Mouse (Mus musculus): ENCODE measurements at regions not wholly inside any gene's neighbourhood (a gene's known extent, or its start where the extent isn't known, plus 50 kb on each side); places are given as distances from the start of the nearest gene placed in this dataset.

DNA sequence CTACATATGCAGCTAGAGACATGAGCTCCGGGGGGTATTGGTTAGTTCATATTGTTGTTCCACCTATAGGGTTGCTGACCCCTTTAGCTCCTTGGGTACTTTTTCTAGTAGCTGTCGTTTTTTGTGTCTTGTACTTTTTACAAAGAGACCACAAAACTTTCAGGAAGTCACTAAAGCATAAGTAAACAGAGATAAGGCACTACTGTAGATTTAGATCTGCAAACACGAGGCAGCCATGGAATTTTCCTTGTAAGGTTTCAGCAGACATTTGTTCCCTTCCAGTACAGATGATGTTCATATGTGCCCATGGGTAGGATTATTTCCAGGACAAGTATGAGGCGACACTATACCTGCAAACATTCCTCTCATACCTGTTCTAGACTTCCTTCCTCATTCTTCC lies 439.6 kb upstream of the Acvr2a start:
- DNase-seq (ENCODE audit: low spot score) (peak; percentile 31), ATAC-seq (0 out of 2 replicates have a peak, but pooled peaks have one; percentile 37)
- H3K4me3 ChIP-seq (ENCODE audit: low read depth, low read length) = no peak overlapping the region
- TF ChIP-seq EP300 (IDR thresholded peaks at IDR 0.05) (0 out of 2 replicates have a peak, but pooled peaks have one; percentile 7), CTCF (IDR thresholded peaks at IDR 0.05) (no peak)
- no peaks in the 10 kb centered on the region for H3K9me3 ChIP-seq (ENCODE audit: low read length)
- no peaks in the 10 kb centered on the region for H3K4me1 ChIP-seq (ENCODE audit: insufficient read depth, low read depth, low read length)
- H3K9ac ChIP-seq (replicated peaks; ENCODE audit: low read depth) = no peak overlapping the region
- WGBS = 37% methylated on average over 4 of the region's 4 CpGs
- no peak overlapping the region for H3K27ac ChIP-seq (ENCODE audit: low read length)
- no peaks in the 10 kb centered on the region for H3K27me3 ChIP-seq (replicated peaks; ENCODE audit: insufficient read depth, low read length)
- H3K4me2 ChIP-seq (replicated peaks; ENCODE audit: low read depth, low read length) = no peak overlapping the region
- H3K36me3 ChIP-seq (ENCODE audit: insufficient read depth, low read length) = no peaks in the 10 kb centered on the region

DNA sequence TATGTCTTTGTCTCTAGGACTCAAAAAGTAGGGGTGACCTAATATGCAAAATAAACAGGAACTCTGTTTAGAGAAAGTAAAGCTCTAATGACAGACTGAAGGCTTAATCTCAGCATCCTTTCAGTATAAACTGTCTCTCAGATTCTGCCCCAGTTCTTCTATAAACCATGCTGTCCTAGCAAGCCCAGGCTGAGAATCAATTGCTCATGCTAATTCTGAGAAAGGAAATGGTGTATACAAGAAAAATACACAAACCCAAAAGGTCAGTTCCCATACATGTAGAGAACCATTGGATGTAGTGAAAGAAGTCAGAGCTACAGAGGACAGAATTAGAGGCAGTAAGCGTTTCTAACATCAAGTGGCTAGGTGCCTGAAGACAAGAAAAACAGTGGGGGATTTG lies 435.7 kb upstream of the Acvr2a start:
- Histone ChIP-seq H3K9me3 (ENCODE audit: low read length) (no peaks in the 10 kb centered on the region), H3K27me3 (replicated peaks; ENCODE audit: insufficient read depth, low read length) (no peaks in the 10 kb centered on the region), H3K36me3 (ENCODE audit: insufficient read depth, low read length) (no peaks in the 10 kb centered on the region), H3K27ac (ENCODE audit: low read length) (0 out of 2 replicates have a peak overlapping the region, but pooled peaks have one; percentile 4), H3K9ac (replicated peaks; ENCODE audit: low read depth) (no peak overlapping the region), H3K4me2 (replicated peaks; ENCODE audit: low read depth, low read length) (no peak overlapping the region), H3K4me1 (ENCODE audit: insufficient read depth, low read depth, low read length) (no peaks in the 10 kb centered on the region; the same call in 1 of the 2 replicates), H3K4me3 (ENCODE audit: low read depth, low read length) (no peak overlapping the region)
- ATAC-seq (peak; percentile 65), DNase-seq (ENCODE audit: low spot score) (peak; percentile 37)
- TF ChIP-seq CTCF (IDR thresholded peaks at IDR 0.05) (no peak), EP300 (IDR thresholded peaks at IDR 0.05) (peak; percentile 72; the same call in 1 of the 2 replicates)
- 66% methylated on average over 1 of the region's 1 CpGs for WGBS

DNA sequence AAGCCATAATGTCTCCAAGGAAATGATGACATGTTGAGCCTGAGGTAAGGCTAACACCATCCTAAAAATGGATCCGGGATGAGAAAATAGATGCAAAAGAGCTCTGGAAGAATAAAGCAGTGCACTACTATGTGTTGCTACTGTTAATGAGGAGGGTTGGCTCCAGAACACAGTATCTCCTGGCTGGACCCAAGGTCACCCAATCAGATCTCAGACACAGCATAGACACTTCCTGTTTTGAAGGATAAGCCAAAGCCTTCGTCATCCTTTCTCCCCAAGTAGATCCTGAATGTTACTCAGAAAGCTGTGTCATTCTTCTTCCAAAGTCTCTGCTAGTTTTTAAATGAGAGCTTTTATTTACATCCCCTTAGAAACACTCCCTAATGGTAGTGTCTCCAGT lies 435.2 kb upstream of the Acvr2a start:
- 66% methylated on average over 2 of the region's 2 CpGs for WGBS
- H3K9ac ChIP-seq (replicated peaks; ENCODE audit: low read depth) = no peak overlapping the region
- TF ChIP-seq CTCF (IDR thresholded peaks at IDR 0.05) (no peak), EP300 (IDR thresholded peaks at IDR 0.05) (no peak)
- no peaks in the 10 kb centered on the region; the same call in 1 of the 2 replicates for H3K4me1 ChIP-seq (ENCODE audit: insufficient read depth, low read depth, low read length)
- ATAC-seq (peak; percentile 59), DNase-seq (ENCODE audit: low spot score) (peak; percentile 35)
- no peak overlapping the region for H3K4me2 ChIP-seq (replicated peaks; ENCODE audit: low read depth, low read length)
- H3K27ac ChIP-seq (ENCODE audit: low read length) = 0 out of 2 replicates have a peak overlapping the region, but pooled peaks have one; percentile 4
- no peaks in the 10 kb centered on the region for H3K27me3 ChIP-seq (replicated peaks; ENCODE audit: insufficient read depth, low read length)
- H3K36me3 ChIP-seq (ENCODE audit: insufficient read depth, low read length) = no peaks in the 10 kb centered on the region
- H3K4me3 ChIP-seq (ENCODE audit: low read depth, low read length) = no peak overlapping the region
- no peaks in the 10 kb centered on the region for H3K9me3 ChIP-seq (ENCODE audit: low read length)

DNA sequence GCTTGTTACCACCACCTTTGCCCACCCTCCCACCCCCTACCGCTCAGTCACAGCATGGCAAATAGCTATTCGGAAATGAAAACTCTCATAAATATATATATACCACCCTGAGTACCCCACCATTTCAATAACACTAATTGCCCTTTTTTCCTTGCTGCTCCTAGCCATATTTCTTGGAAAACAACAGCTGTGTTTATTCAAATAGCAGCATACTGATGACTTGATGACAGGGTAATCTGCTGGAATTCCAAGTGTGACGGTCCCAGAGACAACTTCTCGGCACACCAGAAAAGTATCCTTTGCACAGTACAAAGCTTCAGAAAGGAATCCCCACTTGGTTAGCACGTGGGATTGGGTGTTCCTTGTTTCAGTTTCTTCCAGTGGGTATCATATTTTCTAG lies 433.8 kb upstream of the Acvr2a start:
- 0 out of 2 replicates have a peak overlapping the region, but pooled peaks have one; percentile 38 for H3K27ac ChIP-seq (ENCODE audit: low read length)
- TF ChIP-seq CTCF (IDR thresholded peaks at IDR 0.05) (no peak), EP300 (IDR thresholded peaks at IDR 0.05) (peak; percentile 82)
- H3K36me3 ChIP-seq (ENCODE audit: insufficient read depth, low read length) = no peaks in the 10 kb centered on the region
- 59% methylated on average over 5 of the region's 5 CpGs for WGBS
- H3K9ac ChIP-seq (replicated peaks; ENCODE audit: low read depth) = no peak overlapping the region
- no peaks in the 10 kb centered on the region for H3K27me3 ChIP-seq (replicated peaks; ENCODE audit: insufficient read depth, low read length)
- H3K4me2 ChIP-seq (replicated peaks; ENCODE audit: low read depth, low read length) = no peak overlapping the region
- no peaks in the 10 kb centered on the region for H3K9me3 ChIP-seq (ENCODE audit: low read length)
- H3K4me1 ChIP-seq (ENCODE audit: insufficient read depth, low read depth, low read length) = no peaks in the 10 kb centered on the region; the same call in 1 of the 2 replicates
- DNase-seq (ENCODE audit: low spot score) = peak; percentile 81
- H3K4me3 ChIP-seq (ENCODE audit: low read depth, low read length) = no peak overlapping the region
- peak; percentile 76 for ATAC-seq

DNA sequence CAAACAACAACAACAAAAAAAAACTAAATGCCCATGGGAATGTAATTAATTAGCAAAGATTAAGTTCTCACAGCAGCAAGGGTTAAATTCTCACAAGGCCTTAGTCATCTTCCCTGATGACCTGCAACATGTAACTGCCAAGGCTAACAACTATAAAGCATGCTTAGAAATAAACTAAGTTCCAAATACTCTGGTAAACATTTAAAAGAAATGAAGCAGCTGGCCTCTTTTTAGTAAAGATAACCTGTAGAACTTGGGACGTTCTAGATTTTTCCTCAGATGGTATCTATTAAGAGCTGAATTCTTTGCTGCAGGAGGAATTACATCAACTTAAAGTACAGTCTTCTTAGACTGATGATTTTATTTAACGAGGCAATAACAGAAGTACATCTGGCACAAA lies 433.1 kb upstream of the Acvr2a start:
- Histone ChIP-seq H3K27me3 (replicated peaks; ENCODE audit: insufficient read depth, low read length) (no peaks in the 10 kb centered on the region), H3K4me2 (replicated peaks; ENCODE audit: low read depth, low read length) (no peak overlapping the region), H3K36me3 (ENCODE audit: insufficient read depth, low read length) (no peaks in the 10 kb centered on the region), H3K4me1 (ENCODE audit: insufficient read depth, low read depth, low read length) (no peaks in the 10 kb centered on the region; the same call in 1 of the 2 replicates), H3K27ac (ENCODE audit: low read length) (no peak overlapping the region), H3K9ac (replicated peaks; ENCODE audit: low read depth) (no peak overlapping the region), H3K9me3 (ENCODE audit: low read length) (no peaks in the 10 kb centered on the region), H3K4me3 (ENCODE audit: low read depth, low read length) (no peak overlapping the region)
- DNase-seq (ENCODE audit: low spot score) (peak; percentile 37), ATAC-seq (no peak)
- no peak for TF ChIP-seq EP300 (IDR thresholded peaks at IDR 0.05)
- no peak for TF ChIP-seq CTCF (IDR thresholded peaks at IDR 0.05)
- WGBS = 10% methylated on average over 2 of the region's 2 CpGs

DNA sequence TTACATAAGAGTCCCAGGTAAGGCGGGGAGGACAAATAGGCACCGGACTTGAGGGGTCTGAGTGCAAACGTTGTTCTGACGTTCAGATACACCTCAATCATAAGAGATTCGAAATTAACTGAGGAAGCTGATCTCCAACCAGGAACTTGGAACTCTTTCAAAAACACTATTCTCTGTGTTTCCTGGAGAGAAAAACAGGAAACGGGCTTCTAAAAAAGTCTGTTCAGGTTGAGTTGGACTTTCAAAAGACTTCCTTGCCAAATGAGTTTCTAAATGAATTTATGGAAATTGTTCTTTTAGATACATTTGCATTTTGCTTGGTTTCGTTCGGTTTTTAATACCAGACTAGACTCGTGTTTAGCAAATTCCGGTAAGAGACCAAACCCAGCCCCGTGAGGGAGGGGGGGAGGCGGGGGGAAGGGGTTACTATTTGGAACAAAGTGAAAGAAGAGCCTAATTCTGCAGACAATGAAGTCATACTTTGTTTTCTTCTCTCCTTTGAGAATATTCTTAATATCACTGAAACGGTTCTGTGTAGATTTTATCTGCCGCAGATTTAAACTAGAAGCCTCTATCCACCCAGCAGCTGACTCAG lies 432.3 kb upstream of the Acvr2a start:
- Histone ChIP-seq H3K9ac (replicated peaks; ENCODE audit: low read depth) (no peak overlapping the region), H3K4me1 (ENCODE audit: insufficient read depth, low read depth, low read length) (no peaks in the 10 kb centered on the region; the same call in 1 of the 2 replicates), H3K36me3 (ENCODE audit: insufficient read depth, low read length) (no peaks in the 10 kb centered on the region), H3K27ac (ENCODE audit: low read length) (no peak overlapping the region; the same call in 1 of the 2 replicates), H3K4me2 (replicated peaks; ENCODE audit: low read depth, low read length) (peak overlapping the region; percentile 19), H3K27me3 (replicated peaks; ENCODE audit: insufficient read depth, low read length) (no peaks in the 10 kb centered on the region), H3K9me3 (ENCODE audit: low read length) (no peaks in the 10 kb centered on the region), H3K4me3 (ENCODE audit: low read depth, low read length) (no peak overlapping the region)
- ATAC-seq = no peak
- 41% methylated on average over 14 of the region's 14 CpGs for WGBS
- DNase-seq (ENCODE audit: low spot score) = peak; percentile 43
- TF ChIP-seq CTCF (IDR thresholded peaks at IDR 0.05) (no peak), EP300 (IDR thresholded peaks at IDR 0.05) (no peak)
